Mouse (Mus musculus): ENCODE results near the gene Psen1.

- no peak for TF ChIP-seq CTCF (IDR thresholded peaks at IDR 0.05; ENCODE audit: low read depth)
- TF ChIP-seq EP300 (IDR thresholded peaks at IDR 0.05; ENCODE audit: low read depth): no peak
These were observed 55.8 kb downstream of the Psen1 start for GRCm38 (mm10) chr12:83743712-83744111.

Data from heart, postnatal 0 days (tissue).